Mouse (Mus musculus): ENCODE results near the gene Tmem219.
A peak's percentile ranks its signal among the peaks of the same experiment; 100 is the strongest.

Tmem219 gene

GRCm38 (mm10) chr7:126862147-126862784, 60.5 kb downstream of the Tmem219 start, which contains the start of gene Ino80e:
Gene Ino80e, minus strand, starts transcription at chr7:126862377.
- DNase-seq (ENCODE audit: low read depth, low spot score): peak; percentile 95

- DNase-seq (ENCODE audit: low read depth, low spot score): peak; percentile 97
These were observed 61.1 kb downstream of the Tmem219 start, which contains the start of gene Hirip3 for GRCm38 (mm10) chr7:126861429-126862130. Gene Hirip3, plus strand, starts transcription at chr7:126861972.

DNA sequence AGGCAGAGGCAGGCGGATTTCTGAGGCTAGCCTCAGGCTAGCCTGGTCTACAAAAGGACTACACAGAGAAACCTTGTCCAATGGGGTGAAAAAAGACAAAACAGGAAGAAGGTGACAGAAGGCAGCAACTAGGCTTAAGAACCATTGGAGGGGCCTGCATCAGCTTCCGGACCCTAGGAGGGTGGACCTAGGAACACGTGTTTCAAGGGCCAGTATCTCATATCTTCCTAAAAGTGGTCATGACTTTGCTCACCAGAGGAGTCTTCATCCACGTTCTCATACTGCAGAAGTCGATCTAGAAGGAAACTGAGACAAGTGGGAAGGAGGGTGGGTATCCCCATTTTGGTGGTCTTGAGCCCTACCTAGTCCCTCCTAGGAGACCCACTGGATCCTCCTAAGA, 61.7 kb downstream of the Tmem219 start:
- DNase-seq (ENCODE audit: low read depth, low spot score): peak; percentile 58

DNA sequence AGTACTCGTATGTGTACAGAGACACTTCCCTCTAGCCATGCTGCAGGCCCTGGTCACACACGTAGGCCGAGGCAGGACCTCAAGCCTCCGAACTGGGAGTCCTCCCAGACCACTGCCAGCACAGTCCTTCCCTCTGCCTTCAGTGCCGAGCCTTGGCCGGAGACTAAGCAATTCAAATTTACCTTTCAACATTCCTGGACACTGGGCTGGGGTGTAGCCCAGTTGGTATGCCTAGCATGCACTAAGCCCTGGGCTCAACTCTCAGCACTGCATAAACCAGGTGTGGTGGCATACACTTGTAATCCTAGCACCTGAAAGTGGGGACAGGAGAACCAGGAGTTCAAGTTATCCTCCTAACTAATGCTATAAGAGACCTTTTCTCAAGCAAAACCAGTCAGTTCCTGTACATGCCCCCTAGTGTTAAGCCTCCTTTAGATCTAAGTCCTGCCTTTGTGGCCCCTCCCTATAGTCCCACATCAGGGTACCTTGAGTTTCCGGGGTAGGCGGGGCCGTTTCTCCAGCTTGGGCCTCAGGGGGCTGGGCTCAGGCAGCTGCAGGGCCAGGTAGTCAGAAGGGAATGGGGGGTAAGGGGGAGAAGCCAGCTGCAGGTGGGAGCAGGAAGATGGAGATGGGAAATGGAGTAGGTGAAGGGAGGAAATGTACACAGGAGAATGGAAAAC, 65.8 kb downstream of the Tmem219 start:
- DNase-seq (ENCODE audit: low read depth, low spot score): no peak

DNA sequence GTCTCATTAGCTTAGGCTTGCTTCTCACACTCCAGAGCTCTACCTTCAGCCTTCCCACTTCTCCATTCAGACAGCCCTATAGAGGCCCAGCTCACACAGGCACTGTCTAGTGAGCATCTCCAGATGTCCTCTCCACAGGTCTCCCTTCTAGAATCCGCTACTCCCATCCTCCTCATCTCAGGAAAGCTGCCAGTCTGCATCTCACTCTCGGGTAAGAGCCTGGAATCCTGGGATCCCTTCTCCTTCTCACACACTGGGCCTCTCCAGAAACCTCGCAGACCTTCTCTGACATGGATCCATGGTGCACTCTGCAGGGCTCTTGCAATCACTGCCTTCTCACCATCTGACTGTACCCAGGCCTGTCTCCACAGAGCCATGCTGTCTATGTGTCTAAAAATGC, 67.1 kb downstream of the Tmem219 start:
- DNase-seq (ENCODE audit: low read depth, low spot score): no peak

DNA sequence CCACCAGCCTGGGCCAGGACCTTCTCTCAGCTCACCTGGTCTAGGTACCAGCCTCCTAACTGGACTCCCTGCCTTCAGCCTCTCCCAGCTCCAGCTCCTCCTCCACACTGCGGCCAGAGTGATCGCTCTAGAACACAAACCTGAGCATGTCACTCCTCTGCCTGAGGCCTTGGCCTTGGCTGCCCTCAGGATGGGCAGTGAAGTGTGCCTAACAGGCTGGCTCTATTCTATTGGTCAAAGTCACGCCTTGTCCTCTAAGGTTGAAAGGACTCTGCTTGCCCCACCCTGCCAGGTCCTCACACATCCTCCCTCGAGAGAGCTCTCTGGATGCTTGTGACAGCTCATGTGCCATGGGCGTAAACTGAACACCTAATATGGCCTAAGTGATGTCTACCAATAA, 69.3 kb downstream of the Tmem219 start:
- DNase-seq (ENCODE audit: low read depth, low spot score): no peak

DNA sequence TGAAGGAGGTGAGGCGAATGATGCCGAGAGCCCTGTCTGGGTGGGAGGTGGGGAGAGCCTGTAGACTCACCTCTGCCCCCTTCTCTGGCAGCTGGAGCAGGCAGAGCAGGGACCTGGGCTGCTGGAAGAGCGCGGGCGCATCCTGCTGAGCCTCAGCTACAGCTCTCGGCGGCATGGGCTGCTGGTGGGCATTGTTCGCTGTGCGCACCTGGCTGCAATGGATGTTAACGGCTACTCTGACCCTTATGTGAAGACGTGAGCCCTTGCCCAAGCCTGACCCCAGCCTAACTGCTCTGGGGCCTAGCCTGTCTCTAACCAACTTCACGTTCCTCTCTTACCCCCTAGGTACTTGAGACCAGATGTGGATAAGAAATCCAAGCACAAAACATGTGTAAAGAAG, 71.5 kb downstream of the Tmem219 start:
- no peak for DNase-seq (ENCODE audit: low read depth, low spot score)

DNA sequence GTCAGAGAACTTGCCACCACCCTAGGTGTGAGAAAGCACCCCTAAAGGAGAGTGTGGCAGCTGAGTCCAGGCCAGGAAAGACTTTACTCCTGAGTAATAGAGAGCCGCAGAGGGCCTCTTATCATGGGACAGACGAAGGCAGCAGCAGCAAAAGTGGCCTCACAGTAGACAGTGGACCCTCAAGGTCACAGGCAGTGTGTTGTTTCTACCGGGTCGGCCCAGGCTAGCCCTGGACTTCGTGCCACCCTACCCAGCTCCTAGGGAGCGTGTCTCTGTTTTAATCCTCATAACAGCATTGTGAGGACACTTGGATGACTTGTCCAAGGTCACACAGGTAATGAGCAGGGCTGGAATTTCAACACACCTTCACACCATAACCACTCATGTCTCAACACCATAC, 72.6 kb downstream of the Tmem219 start:
- DNase-seq (ENCODE audit: low read depth, low spot score): no peak

DNA sequence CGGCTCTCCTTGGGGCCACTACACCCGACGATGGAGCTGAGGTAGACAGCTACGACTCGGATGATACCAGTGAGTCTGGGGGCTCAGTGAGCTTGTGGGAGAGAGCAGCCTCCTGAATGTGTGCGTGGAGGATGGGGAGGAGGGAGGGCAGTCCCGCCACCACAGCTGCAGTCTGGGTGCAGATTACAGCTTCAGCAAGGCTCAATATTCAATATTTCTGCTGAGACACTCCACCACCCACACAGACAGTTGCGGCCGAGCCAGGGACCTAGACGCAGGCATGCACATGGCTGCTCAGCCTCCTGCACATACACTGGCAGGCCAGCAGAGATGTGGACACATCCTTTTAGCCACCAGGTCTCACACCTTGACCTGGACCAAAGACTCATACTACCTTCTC, 73.9 kb downstream of the Tmem219 start:
- no peak for DNase-seq (ENCODE audit: low read depth, low spot score)

- DNase-seq (ENCODE audit: low read depth, low spot score): no peak
These were observed 75.0 kb downstream of the Tmem219 start for GRCm38 (mm10) chr7:126847421-126848398.

DNA sequence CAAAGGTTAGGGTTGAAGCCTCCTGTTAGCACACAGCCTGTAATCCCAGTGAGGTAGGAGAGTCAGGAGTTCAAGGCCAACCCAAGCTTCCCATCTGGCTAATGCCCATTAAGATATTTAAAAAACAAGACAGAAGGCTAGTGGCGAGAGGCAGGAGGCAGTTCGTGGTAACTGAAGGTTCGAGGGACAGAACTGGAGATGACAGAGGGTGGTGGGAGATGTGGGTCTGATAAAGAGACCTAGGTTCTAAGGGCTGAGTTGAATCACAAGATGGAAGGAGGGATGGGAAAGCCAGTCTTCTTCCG, 75.6 kb downstream of the Tmem219 start, which contains the start of gene Doc2a:
Doc2a (plus strand) TSS at position 301 of the 305 bp plus-strand sequence.
- DNase-seq (ENCODE audit: low read depth, low spot score): no peak

DNA sequence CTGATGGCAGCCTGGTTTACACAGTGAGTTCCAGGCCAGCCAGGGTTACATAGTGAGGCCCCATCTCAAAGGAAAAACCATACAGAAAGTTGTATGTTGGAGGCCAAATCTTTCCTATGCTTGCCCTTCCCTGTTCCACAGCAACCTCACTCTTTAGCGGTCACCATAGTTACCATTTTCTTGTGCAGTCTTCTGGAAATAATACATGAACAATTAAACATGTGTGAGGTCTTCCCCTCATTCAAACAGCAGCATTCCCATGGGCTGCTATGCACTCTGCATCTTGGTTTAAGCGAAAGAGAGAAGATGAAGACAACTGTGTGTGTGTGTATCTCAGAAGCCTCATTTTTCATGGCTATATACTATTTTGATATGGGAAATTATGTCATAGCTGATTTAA, 77.2 kb downstream of the Tmem219 start:
- no peak for DNase-seq (ENCODE audit: low read depth, low spot score)

GRCm38 (mm10) chr7:126843276-126843675, 79.4 kb downstream of the Tmem219 start:
- DNase-seq (ENCODE audit: low read depth, low spot score): no peak

All from A20 (cell line).